Mouse (Mus musculus): ENCODE results near the gene Ankra2. TPM values are rescaled to one million over a fixed set of nuclear protein-coding genes. Genes with fewer than 3 reads are reported as not detected.

The Ankra2 gene
- 55.4 and 58.9 TPM in 2 replicates for polyA plus RNA-seq (2015; fragmentation: Nextera tagmentation; extraction: Ambion mirVana)

DNA sequence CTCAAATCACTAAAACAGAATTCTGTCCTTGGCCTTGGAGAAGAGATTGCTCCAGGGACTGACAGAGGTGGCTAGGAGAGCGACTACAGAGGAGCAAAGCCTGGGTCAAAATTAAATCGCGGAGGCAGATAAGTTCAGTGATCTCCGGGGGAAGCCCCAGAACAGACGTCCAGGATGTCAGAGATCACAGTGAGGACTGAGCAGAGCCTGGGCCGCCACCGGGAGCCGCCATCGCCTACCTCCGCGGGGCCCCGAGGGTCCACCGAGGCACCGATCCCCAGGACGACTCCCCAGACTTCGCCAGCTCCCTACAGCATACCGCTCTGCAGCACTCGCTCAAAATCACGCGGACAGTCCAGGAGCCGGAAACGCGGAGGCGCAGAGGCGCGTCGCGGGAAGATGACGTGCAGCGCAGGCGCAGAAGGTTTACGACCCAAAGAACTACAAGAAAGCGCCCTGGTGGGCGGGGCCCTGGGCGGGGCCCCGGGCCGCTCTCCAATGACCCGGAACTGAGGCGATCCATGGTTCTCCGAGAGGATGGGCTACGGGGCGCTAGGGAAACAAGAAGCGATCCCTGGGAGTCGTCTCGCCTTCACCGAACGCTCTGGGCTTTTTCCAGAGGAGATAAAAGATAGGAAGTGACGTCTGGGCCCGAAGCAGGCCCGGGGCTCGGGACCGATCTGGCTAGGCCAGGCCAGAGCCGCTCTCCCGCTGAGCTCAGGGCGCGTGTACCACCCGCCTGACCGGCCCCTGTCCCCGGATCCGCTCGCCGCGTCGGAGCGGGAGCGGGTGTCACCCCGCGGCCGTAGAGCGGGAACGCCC is at the start of gene Ankra2, which contains the start of gene Utp15:
Ankra2 (plus strand) TSS at position 439 of the 822 bp plus-strand sequence.
Utp15 (minus strand) TSS at position 406 of the 822 bp plus-strand sequence.
- Histone ChIP-seq H3K9ac (replicated peaks) (peak within 1 kb of the TSS; percentile 88), H3K4me2 (replicated peaks) (peak within 1 kb of the TSS; percentile 77), H3K4me1 (replicated peaks) (peaks cover 22% of the 10 kb centered on the region), H3K4me3 (replicated peaks) (peak within 1 kb of the TSS; percentile 78), H3K27me3 (no peaks in the 10 kb centered on the region), H3K27ac (peak within 1 kb of the TSS; percentile 96), H3K36me3 (peaks cover 25% of the 10 kb centered on the region), H3K9me3 (no peaks in the 10 kb centered on the region)
- peak; percentile 99 for ATAC-seq
- under 1% methylated on average over 71 of the region's 71 CpGs for whole genome bisulfite sequencing

DNA sequence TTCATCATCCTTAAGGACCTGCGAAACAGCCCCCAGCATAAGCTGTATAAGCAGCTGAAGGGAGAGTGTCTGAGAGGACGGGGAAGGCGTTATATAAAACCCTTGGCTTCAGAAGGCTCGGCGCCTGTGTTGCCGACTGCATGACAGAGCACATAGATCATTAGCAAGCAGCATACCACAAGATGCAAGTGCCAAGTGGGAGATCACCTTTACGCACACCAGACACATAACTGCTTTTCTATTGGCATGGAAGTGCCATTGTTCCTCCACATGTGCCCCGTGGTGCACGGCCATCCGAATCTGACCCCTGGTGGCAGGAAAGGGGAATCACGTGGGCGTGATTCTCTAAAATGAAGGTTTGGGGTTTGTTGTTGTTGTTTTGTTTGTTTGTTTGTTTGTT is 40.0 kb upstream of the Ankra2 start:
- no peak overlapping the region for H3K27ac ChIP-seq
- H3K9me3 ChIP-seq: no peaks in the 10 kb centered on the region
- WGBS: 33% methylated on average over 12 of the region's 12 CpGs
- no peak overlapping the region for H3K9ac ChIP-seq (replicated peaks)
- H3K4me1 ChIP-seq (replicated peaks): peaks cover 3% of the 10 kb centered on the region
- ATAC-seq: peak; percentile 66; the same call in 1 of the 2 replicates
- no peak overlapping the region for H3K4me3 ChIP-seq (replicated peaks)
- no peaks in the 10 kb centered on the region for H3K27me3 ChIP-seq
- no peak overlapping the region for H3K4me2 ChIP-seq (replicated peaks)
- H3K36me3 ChIP-seq: no peaks in the 10 kb centered on the region

DNA sequence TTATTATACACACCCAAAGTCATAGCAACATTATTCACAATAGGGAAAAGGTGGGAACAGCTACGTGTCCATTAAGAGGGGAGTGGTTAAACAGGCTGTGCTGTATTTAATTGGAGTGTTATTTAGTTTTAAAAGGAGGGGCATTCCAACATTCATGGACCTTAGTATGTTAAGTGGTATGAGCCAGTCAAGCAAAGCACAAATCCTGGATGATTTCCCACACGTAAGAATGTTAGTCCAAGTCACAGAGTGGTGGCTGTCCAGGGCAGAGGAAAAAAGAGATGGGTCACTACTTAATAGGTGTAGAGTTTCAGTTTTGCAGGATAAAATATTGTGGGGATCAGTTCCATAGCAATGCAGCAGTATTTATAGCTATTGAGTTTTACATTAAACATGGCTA is 36.6 kb upstream of the Ankra2 start:
- Histone ChIP-seq H3K9me3 (no peaks in the 10 kb centered on the region), H3K9ac (replicated peaks) (no peak overlapping the region), H3K4me2 (replicated peaks) (no peak overlapping the region), H3K4me3 (replicated peaks) (no peak overlapping the region), H3K36me3 (no peaks in the 10 kb centered on the region), H3K27ac (no peak overlapping the region), H3K4me1 (replicated peaks) (peaks cover 3% of the 10 kb centered on the region), H3K27me3 (no peaks in the 10 kb centered on the region)
- no peak for ATAC-seq
- 82% methylated on average over 2 of the region's 2 CpGs for WGBS

DNA sequence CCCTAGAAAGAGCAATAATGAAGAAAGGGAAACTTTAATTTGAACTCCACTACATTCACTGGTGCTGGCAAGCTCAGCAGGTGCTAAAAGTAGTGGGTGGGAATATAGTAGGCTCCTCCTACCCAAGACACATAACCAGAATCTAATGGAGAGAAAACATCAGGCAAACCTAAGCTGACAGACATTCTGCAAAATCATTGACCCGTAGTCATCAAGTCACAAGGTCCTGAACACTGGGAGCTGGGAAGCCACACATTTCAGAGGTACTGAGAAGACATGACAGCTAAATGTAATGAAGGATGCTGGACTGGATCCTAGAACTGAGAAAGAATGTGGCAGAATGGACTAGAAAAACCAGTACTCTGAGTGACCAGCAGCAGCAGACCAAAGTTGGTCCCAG is 32.4 kb upstream of the Ankra2 start:
- no peaks in the 10 kb centered on the region for H3K9me3 ChIP-seq
- H3K27ac ChIP-seq: no peak overlapping the region
- H3K4me2 ChIP-seq (replicated peaks): no peak overlapping the region
- no peak overlapping the region for H3K9ac ChIP-seq (replicated peaks)
- H3K4me3 ChIP-seq (replicated peaks): no peak overlapping the region
- H3K27me3 ChIP-seq: no peaks in the 10 kb centered on the region
- no peaks in the 10 kb centered on the region for H3K4me1 ChIP-seq (replicated peaks)
- 88% methylated on average over 1 of the region's 1 CpGs for WGBS
- H3K36me3 ChIP-seq: no peaks in the 10 kb centered on the region
- no peak for ATAC-seq

DNA sequence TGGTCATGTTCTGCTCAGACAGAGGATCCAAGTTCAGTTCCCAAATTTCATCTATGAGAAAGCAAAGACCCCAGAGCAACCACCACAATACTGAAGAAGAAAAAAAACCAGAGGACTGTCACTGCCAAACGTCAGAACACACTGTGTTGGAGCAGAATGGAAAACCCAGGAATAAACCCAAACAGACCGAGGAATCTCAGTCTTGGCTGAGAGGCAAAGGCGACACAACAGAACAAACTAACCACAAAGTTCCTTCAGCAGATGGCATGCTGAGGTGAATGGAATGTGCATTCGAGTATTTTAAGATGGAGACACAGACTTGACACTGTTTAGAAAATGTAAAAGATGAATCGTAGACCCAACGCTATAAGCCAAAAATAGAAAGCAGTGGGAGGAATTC is 27.4 kb upstream of the Ankra2 start:
- Histone ChIP-seq H3K27ac (no peak overlapping the region), H3K27me3 (no peaks in the 10 kb centered on the region), H3K4me1 (replicated peaks) (no peaks in the 10 kb centered on the region), H3K4me3 (replicated peaks) (no peak overlapping the region), H3K4me2 (replicated peaks) (no peak overlapping the region), H3K36me3 (no peaks in the 10 kb centered on the region), H3K9ac (replicated peaks) (no peak overlapping the region), H3K9me3 (no peaks in the 10 kb centered on the region)
- ATAC-seq: no peak
- WGBS: 81% methylated on average over 6 of the region's 6 CpGs

DNA sequence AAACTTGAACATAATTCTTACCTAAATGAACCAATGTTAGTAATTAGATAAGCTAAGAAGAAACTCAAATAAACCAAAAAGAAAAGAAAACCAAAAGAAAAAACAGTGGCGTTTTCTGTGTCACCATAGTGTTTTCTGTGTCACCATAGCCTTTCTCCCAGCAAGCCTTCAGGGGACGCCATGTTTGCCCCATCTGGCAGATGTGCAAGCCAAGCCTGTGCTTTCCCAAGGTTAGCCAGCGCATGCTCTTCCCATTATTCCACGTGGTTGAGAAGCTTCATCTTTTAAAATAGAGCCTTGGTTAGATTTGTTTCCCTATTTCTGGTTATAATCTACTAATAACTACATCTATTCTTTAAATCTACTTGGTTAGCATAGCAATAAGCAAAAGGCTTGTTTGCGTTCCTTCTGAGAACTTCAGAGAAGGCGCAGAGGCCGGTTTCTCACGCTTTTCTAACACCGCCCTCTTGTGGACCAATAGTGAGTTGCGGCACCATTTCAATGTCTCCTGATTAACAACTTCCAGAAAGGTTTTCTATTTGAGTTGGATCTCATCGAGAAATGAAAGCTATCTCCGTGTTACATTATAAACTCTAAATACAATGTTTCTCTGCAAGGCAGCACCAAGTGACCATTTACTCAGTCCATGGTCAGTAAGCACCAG is 22.8 kb upstream of the Ankra2 start:
- H3K4me2 ChIP-seq (replicated peaks): no peak overlapping the region
- no peaks in the 10 kb centered on the region for H3K36me3 ChIP-seq
- peaks cover 3% of the 10 kb centered on the region; the same call in 1 of the 2 replicates for H3K4me1 ChIP-seq (replicated peaks)
- H3K4me3 ChIP-seq (replicated peaks): no peak overlapping the region
- no peaks in the 10 kb centered on the region for H3K9me3 ChIP-seq
- H3K27me3 ChIP-seq: no peaks in the 10 kb centered on the region
- H3K9ac ChIP-seq (replicated peaks): no peak overlapping the region
- ATAC-seq: no peak
- 16% methylated on average over 12 of the region's 12 CpGs for WGBS
- no peak overlapping the region for H3K27ac ChIP-seq

DNA sequence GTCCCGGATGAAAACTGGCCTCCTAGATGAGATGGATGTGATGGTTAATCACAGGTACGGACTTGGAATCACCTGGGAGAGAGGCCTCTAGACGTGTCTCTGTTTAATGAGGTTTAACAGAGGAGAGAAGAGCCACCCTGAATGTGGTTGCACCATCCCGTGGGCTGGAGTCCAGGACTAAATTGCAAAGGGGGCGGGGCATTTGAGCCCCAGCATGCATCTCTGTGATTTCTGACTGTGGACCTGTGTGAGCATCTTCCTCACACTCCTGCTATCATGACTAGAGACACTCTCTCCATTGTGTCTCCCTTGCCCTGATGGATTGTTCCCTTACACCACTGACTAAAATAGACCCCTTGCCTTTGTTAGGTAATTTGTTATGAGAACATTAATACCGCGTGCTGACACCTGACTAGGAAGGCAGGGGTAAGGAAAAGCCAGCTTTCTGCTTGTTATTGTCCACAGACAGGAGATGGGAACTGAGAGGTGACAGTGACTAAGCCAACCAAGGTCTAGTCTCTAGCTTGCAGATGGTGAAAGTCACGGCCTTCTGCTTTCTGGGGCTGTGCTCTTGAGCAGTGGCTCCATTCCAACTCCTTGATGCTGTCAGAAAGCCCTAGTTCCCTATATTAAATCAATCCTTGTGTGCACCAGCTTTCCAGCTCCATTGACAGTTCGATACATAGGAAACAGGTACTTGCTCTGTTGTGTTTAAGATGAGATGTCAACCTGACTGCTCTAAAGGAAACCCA is 21.2 kb upstream of the Ankra2 start:
- H3K9ac ChIP-seq (replicated peaks): no peak overlapping the region

DNA sequence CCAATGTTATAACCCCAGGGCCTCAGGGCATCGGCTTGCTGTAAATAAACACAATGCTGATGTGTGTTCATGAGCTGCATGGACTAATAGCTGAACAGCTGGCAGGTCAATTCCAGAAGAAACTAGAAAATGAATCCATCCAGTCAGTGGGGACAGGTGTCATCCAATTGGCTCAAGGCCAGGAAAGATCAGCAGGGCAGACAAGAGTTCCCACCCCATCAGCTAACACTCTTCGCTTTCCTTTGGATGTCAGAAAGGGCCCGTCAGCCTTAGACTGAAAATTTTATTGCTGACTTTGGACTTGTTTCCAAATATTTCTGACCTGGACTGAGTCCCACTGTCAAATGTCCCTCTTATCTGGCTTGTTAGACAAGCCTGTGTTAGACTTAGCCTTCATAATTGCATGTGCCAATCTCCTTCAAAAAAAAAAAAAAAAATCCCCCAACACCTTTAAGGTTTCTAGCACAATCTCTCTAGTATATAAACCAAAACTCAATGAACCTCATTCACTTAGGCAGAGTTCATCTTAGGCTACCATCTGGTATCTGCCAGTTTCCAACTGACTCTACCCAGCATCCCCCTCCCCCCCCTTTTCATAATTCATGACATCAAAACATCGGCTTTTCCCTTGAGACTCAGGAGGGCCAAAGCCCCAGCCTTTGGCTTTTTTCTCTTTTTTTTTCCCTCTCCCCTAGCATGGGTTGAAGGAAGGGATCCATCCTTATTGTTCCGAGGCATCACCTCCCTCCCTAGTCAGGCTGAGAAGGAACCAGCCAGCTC is 18.1 kb upstream of the Ankra2 start:
- H3K27me3 ChIP-seq: no peaks in the 10 kb centered on the region
- H3K9ac ChIP-seq (replicated peaks): no peak overlapping the region
- H3K9me3 ChIP-seq: no peaks in the 10 kb centered on the region
- H3K4me2 ChIP-seq (replicated peaks): no peak overlapping the region
- H3K4me1 ChIP-seq (replicated peaks): peaks cover 8% of the 10 kb centered on the region; the same call in 1 of the 2 replicates
- 61% methylated on average over 5 of the region's 5 CpGs for WGBS
- no peak for ATAC-seq
- no peak overlapping the region for H3K27ac ChIP-seq
- H3K36me3 ChIP-seq: peaks cover 26% of the 10 kb centered on the region
- no peak overlapping the region for H3K4me3 ChIP-seq (replicated peaks)

More for the DNA sequence above, 21.2 kb upstream of the Ankra2 start:
- Histone ChIP-seq H3K36me3 (no peaks in the 10 kb centered on the region), H3K4me3 (replicated peaks) (no peak overlapping the region), H3K4me2 (replicated peaks) (no peak overlapping the region), H3K27ac (no peak overlapping the region), H3K4me1 (replicated peaks) (peaks cover 8% of the 10 kb centered on the region; the same call in 1 of the 2 replicates), H3K27me3 (no peaks in the 10 kb centered on the region), H3K9me3 (no peaks in the 10 kb centered on the region)
- no peak for ATAC-seq
- 70% methylated on average over 9 of the region's 9 CpGs for WGBS

DNA sequence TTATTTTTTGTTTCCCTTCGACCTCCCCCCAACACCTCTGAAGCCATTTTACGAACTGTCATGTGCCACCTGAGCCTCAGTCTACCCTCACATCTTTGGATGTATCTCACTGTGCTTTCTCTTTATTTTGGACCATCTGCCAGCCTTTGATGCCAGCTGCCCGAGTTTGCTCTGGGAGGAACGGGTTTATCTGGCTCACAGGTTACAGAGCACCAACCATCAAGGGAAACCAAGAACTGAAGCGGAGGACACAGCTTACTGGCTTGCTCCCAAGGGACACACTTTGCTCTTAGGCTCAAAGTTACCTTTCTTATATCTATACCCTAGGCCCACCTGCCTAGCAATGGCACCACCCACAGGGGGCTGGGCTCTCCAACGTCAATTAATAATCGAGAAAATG is 17.5 kb upstream of the Ankra2 start:
- Histone ChIP-seq H3K9me3 (no peaks in the 10 kb centered on the region), H3K9ac (replicated peaks) (no peak overlapping the region), H3K36me3 (peaks cover 32% of the 10 kb centered on the region), H3K4me1 (replicated peaks) (peaks cover 8% of the 10 kb centered on the region; the same call in 1 of the 2 replicates), H3K27ac (no peak overlapping the region), H3K27me3 (no peaks in the 10 kb centered on the region), H3K4me3 (replicated peaks) (no peak overlapping the region), H3K4me2 (replicated peaks) (no peak overlapping the region)
- 77% methylated on average over 7 of the region's 7 CpGs for WGBS
- ATAC-seq: no peak

DNA sequence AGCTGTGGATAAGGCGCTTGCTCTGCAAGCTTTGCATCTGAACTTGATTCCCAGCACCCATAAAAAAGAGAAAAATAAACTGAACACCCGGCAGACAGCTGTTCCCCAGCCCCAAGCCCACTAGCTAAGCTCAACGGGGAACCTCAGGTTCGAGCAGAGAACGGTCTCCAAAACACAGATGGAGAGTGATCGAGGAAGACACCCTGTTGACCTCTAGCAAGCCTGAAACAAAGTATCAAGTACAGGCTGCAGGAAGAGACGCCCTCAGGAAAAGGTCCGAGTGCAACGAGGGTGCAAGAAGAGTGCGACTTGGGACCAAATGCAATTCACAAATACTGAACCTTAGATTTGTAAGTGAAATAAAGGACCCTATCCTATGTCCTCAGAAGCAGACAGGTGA is 13.3 kb upstream of the Ankra2 start:
- Histone ChIP-seq H3K9me3 (no peaks in the 10 kb centered on the region), H3K4me1 (replicated peaks) (peaks cover 5% of the 10 kb centered on the region; the same call in 1 of the 2 replicates), H3K27me3 (no peaks in the 10 kb centered on the region), H3K9ac (replicated peaks) (no peak overlapping the region), H3K4me3 (replicated peaks) (no peak overlapping the region), H3K27ac (no peak overlapping the region), H3K36me3 (peaks cover 68% of the 10 kb centered on the region), H3K4me2 (replicated peaks) (no peak overlapping the region)
- WGBS: 92% methylated on average over 10 of the region's 10 CpGs
- ATAC-seq: no peak

DNA sequence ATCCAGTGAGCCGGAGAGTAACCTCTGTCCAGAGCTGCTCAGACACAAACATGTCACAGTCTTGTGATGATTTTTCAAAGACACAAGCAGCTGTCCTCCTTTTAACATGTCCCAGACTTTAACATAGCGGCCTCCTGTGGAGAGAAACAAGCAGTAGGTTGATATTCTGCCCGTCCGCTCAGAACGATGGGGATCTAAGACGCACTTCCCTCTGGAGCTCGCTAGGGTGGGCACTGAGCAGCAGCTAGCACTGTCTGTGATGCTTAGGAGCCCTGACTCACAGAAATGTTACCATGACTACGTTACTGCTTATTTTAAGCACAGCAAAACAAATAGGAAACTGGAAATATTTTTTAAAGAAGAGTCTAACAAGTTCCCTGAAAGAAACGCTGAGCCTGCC is 8.0 kb upstream of the Ankra2 start:
- no peak for ATAC-seq
- peaks cover 83% of the 10 kb centered on the region for H3K36me3 ChIP-seq
- H3K4me2 ChIP-seq (replicated peaks): no peak overlapping the region
- H3K4me3 ChIP-seq (replicated peaks): no peak overlapping the region
- no peaks in the 10 kb centered on the region for H3K27me3 ChIP-seq
- H3K9ac ChIP-seq (replicated peaks): no peak overlapping the region
- WGBS: 74% methylated on average over 9 of the region's 9 CpGs
- H3K9me3 ChIP-seq: no peaks in the 10 kb centered on the region
- no peak overlapping the region for H3K27ac ChIP-seq
- no peaks in the 10 kb centered on the region for H3K4me1 ChIP-seq (replicated peaks)

Measured in midbrain, embryonic 13.5 days (tissue).